Mouse (Mus musculus) frontal cortex, adult (tissue): ENCODE measurements at regions not wholly inside any gene's neighbourhood (a gene's known extent, or its start where the extent isn't known, plus 50 kb on each side); places are given as distances from the start of the nearest gene placed in this dataset.

ENCODE experiments used
- ATAC-seq: cut with Nextera tagmentation; 2 replicates; pipeline ENCODE4 v1.9.2; 2017; ENCODE audit warnings: mild to moderate bottlenecking, moderate library complexity, mixed read lengths; ENCODE audit not compliant: low TSS enrichment

GRCm38 (mm10) chr3:150416447-150416846 is 1021.2 kb upstream of the Adgrl4 start:
- ATAC-seq = no peak

- no peak for ATAC-seq
These were observed 1009.7 kb upstream of the Adgrl4 start for GRCm38 (mm10) chr3:150427965-150428364.

- ATAC-seq = no peak
These were observed 1006.4 kb upstream of the Adgrl4 start for GRCm38 (mm10) chr3:150431291-150431690.

GRCm38 (mm10) chr3:150435199-150435598 is 1002.5 kb upstream of the Adgrl4 start:
- ATAC-seq = peak; percentile 91

- no peak for ATAC-seq
These were observed 1001.7 kb upstream of the Adgrl4 start for GRCm38 (mm10) chr3:150435818-150436607.
